Mouse (Mus musculus) erythroid progenitor cell, adult 5-6 weeks (primary cell): ENCODE data around the gene Gm26938. TPM values are rescaled to one million over a fixed set of nuclear protein-coding genes. Genes with fewer than 3 reads are reported as not detected.

Experiments used
- total RNA-seq, 2 experiments: library from RNA; stranded (forward) in 1 of 2; stranded (reverse) in 1 of 2; fragments of 150-400 nt in 1 of 2; fragments of 186-747, 209-891 nt in 1 of 2; gene quantifications; 2 replicates each; pipeline versions ENCODE4 v1.2.3 to v1.2.4; 2015 to 2017; ENCODE audit warnings: low replicate concordance in 2 of 2

Gm26938 gene
- total RNA-seq, 2 experiments from 2014 or later = not detected

Other genes with a start within 250 kb of the Gm26938 start
- gene Micall2, start 90.1 kb downstream of the Gm26938 start, total RNA-seq (2015; ENCODE audit: low replicate concordance) = 42.8 and 81.4 TPM in 2 replicates
- gene Micall2, start 90.1 kb downstream of the Gm26938 start, total RNA-seq (2017; ENCODE audit: low replicate concordance) = 58.5 and 59.2 TPM in 2 replicates
- gene Ints1, start 50.7 kb downstream of the Gm26938 start, total RNA-seq (2015; ENCODE audit: low replicate concordance) = 46.5 and 59.1 TPM in 2 replicates
- 31.3 and 72.7 TPM in 2 replicates for gene Ints1, start 50.7 kb downstream of the Gm26938 start, total RNA-seq (2017; ENCODE audit: low replicate concordance)
- gene Mafk, start 34.9 kb downstream of the Gm26938 start, total RNA-seq (2015; ENCODE audit: low replicate concordance) = 36.5 and 36.8 TPM in 2 replicates
- gene Mafk, start 34.9 kb downstream of the Gm26938 start, total RNA-seq (2017; ENCODE audit: low replicate concordance) = 45.3 and 55.7 TPM in 2 replicates
- not detected in 2 replicates for gene Tmem184a, start 6.5 kb downstream of the Gm26938 start, total RNA-seq (2015; ENCODE audit: low replicate concordance)
- gene Tmem184a, start 6.5 kb downstream of the Gm26938 start, total RNA-seq (2017; ENCODE audit: low replicate concordance) = 0.13 TPM in 1 of 2 replicates, not detected in the other
- gene Psmg3, start 478 bp upstream of the Gm26938 start, total RNA-seq (2015; ENCODE audit: low replicate concordance) = 3.2 and 25.2 TPM in 2 replicates
- 5.3 and 15.7 TPM in 2 replicates for gene Psmg3, start 478 bp upstream of the Gm26938 start, total RNA-seq (2017; ENCODE audit: low replicate concordance)
- not detected in 2 replicates for gene Elfn1, start 81.5 kb upstream of the Gm26938 start, total RNA-seq (2015; ENCODE audit: low replicate concordance)
- gene Elfn1, start 81.5 kb upstream of the Gm26938 start, total RNA-seq (2017; ENCODE audit: low replicate concordance) = not detected in 2 replicates